Mouse (Mus musculus) E14TG2a.4 (cell line): ENCODE data around the gene Ugt1a9.

Source experiments
- CTCF ChIP-seq: conservative IDR thresholded peaks from 2 replicates; pipeline ENCODE4 v1.5.1; 2014; ENCODE audit warnings: low read length
- POU5F1 ChIP-seq: IDR thresholded peaks from 2 replicates; pipeline ENCODE4 v1.6.1; 2014; ENCODE audit warnings: low read length, borderline replicate concordance

DNA sequence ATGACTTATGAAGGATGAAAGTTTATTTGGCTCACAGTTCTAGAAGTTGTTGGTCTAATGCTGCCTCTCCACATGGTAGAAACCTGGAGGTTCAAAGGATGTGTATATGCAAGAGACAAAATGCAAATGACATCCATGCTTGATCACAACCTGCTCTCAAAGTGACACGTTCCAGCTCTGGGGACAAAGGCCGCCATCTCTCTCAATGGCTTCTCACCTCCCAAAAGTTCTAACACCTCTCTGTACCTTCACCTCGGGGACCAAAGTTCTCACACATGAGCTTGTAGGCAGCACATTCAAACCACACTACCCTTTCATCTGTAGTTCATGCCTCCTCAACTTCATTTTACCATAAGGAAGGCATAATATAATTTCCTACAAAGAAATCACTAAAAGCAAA, 147.0 kb downstream of the Ugt1a9 start:
- TF ChIP-seq CTCF, result no peak
- no peak for TF ChIP-seq POU5F1
